Mouse (Mus musculus) gastrocnemius, postnatal 36 days (tissue): ENCODE results near the gene Ankrd37. TPM values are rescaled to one million over a fixed set of nuclear protein-coding genes. Genes with fewer than 3 reads are reported as not detected.

Experiments used
- DNase-seq, 2 experiments: peaks; one replicate each; pipeline ENCODE4 v3.0.0; 2022
- intact Hi-C: fragments of 180-260 bp; cut with DNase I; formaldehyde crosslinking; loops from one replicate; pipeline ENCODE4 v1.15.1; 2025
- long read RNA-seq, 2 experiments: library from polyadenylated mRNA; stranded (forward); transcript quantifications; one replicate each; pipeline ENCODE4 v2.0.0; 2021
- total RNA-seq, 2 experiments: library from RNA; stranded (reverse); gene quantifications; 2 replicates each; pipeline ENCODE4 v1.2.3; 2021

The Ankrd37 gene
- total RNA-seq, result 1 to 10 TPM; 1.9 to 2.0 TPM
- long read RNA-seq, experiment 1, partial matches to known transcripts, result 0 of 1 reads
- long read RNA-seq, experiment 1, other reads (novel, unspliced or antisense), result 1 of 1 reads
- long read RNA-seq, experiment 2, partial matches to known transcripts, result 0 of 4 reads
- long read RNA-seq, experiment 2, other reads (novel, unspliced or antisense), result 1 of 4 reads

DNA sequence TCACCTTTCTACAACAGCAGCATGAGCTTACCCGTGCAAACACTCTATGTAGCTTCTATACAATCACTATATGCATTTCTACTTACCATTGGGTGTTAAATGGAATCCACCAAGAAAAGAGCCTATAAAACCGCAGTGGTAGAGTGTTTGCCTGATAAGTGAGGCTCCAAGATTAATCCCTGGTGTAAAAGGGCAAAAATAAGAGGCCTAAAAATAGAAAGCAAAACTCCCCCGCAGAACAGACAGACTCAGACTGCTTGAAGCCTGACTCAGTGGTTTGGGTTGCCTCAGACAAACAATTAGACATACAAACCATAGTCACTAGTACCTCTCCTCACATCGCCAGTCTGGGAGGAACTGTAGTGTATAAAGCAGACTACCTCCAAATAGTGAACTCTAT lies at the start of gene Ankrd37:
Gene Ankrd37 (minus strand): TSS at position 112 of the 400 bp plus-strand sequence.
- intact Hi-C loops, result no loop called here

DNA sequence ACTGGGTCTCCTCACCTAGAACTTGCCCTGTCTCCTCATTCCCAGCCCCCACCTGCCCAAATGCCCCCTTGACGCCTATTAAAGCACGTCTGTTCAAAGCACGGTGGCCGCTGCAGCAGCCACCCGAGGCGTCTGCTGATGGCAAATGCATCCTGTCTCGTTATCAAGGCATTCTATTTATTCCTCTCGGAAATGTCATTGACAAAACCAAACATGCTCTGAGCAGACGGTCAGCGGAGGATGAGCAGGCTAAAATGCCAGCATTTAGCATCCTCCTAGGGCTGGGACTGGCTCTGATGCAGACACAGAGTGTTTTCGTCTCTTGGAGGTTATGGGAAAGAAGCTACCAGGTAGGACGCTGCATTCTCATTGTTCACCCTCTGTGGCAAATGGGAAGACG lies 34.8 kb upstream of the Ankrd37 start:
- DNase-seq, result no peak
- intact Hi-C loops, result no loop called here

More for the DNA sequence above, at the start of gene Ankrd37:
- DNase-seq, result no peak

DNA sequence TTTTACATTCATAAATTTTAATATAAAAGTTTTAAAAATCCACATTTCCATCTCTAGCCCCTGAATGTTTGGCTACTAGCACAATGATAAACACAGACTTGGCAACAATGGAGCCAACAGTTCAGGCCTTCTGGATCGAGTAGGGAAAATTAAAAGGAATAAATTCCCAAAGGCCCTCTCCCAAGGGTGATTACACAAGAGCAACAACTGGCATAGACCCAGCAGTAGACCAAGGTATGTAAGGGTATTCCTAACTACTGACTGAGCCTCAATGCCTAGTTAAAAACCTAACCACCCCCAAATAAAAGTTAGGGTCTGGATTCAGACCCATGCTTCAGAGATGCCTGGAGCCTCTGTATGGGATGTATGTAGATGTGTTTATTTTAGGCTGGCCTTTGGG lies 34.2 kb upstream of the Ankrd37 start:
- DNase-seq, result no peak
- intact Hi-C loops, result no loop called here

DNA sequence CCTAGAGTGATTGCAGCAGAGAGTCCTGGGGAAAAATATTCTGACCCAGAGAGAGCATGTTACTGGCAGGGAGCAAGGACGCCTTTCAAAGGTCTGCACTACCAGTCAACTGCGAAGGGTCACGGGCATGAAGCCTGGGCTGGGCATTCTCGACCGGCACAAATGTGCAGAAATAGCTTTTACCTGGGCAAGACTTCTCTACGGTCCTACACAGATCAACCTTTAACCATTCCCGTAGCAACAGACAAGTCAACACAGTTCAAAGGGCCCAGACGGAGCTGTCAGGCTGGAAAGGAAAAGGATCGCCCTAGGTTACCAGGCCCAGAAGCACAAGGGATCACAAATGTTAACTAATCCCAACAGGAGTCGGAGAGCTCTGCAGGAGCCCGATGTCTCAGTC lies 30.7 kb upstream of the Ankrd37 start:
- no peak for DNase-seq
- intact Hi-C loops, result no loop called here

DNA sequence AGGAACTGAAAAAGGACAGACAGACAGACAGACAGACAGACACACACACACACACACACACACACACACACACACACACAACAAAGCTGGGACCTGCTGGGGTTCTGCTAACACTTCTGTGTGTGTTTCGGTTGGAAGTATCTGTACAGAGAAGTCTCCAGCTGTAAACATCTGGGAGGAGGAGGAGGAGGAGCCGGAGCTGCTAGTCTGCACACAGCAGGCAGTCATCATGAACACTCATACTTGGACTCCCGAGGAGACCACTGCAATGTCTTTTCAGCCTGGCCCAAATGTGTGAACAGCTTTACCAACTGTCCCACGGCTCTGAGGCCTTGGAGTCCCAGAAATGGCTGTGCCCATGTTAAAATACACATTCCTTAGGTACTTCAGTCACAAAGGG lies 18.9 kb upstream of the Ankrd37 start:
- DNase-seq, result no peak
- intact Hi-C loops, result no loop called here

DNA sequence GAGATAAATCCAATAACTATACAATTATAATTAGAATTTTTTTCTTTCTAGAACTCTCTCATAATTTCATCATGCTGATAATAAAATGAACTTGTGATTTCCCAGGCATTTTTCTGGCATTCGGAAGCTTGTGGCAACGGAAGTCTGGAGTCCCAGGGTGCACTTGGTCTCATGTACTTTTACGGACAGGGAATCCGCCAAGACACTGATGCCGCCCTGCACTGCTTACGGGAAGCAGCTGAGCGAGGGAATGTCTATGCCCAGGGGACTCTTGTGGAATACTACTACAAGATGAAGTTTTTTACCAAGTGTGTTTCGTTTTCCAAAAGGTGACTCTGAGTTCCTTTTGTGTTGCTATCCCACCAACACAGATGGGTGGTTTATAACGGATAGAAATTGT lies 17.3 kb upstream of the Ankrd37 start:
- intact Hi-C loops, result no loop called here
- DNase-seq, result no peak

DNA sequence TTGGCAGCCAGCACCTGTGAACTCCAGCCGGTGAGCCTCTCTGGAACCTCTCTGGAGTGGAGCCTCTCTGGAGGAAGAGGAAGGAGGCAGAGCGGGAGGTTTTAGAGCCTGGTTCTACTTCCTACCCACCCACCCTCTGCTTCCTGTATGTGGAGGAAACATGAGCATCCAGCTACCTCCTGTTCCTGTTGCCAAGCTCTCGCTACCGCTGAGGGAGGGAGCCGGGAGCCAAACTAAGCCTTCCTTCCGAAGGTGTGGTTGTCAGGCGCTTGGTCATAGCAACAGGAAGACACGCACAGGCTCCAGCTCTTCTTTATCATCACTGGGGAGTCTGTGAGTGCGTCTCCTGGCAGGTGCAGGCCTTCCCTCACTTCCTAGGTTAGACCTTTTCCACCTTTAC lies 16.7 kb upstream of the Ankrd37 start:
- no peak for DNase-seq

DNA sequence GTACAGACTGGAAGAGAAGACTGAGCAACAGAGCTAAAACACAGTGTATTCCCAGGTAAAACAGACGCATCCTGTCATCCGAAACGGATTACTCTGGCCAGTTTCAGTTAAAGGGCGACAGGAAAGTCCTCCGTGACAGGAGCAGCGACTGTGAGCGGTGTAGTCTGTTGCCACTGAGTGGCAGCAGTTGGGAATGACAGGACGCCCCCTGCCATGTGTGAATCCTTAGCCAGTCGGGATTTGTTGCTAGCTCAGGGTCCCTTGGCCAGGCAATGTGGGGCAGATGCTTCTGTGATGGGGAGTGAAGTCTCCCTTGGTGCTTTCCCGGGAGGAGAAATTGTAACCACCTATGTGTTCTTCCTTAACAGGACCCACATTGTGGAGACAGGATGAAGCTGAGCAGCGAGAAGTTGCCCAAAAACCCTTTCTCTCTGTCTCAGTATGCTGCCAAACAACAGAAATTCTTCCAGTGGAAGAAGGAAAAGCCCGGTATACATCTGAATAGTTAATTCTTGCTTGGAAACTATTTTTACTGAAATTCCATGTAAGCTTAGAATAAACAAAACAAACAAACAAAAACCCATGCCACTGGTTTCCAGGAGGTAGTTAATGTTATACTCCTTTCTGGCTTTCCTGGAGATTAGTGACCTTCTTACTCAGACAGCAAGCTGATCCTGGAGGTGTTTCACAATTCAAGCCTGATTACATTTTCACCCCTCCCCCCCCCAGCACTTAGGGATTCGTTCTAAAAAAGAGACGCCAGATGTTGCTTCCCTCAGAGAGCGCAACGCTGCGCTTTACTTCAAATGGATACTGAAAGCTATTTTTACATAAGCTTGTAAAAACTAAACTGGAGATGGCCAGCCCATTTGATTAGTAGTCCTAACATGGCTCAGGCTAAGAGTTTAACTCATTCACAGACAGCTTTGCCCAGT lies 5.5 kb upstream of the Ankrd37 start:
- no peak for DNase-seq
- intact Hi-C loops, result no loop called here

More for the DNA sequence above, 16.7 kb upstream of the Ankrd37 start:
- intact Hi-C loops, result no loop called here

DNA sequence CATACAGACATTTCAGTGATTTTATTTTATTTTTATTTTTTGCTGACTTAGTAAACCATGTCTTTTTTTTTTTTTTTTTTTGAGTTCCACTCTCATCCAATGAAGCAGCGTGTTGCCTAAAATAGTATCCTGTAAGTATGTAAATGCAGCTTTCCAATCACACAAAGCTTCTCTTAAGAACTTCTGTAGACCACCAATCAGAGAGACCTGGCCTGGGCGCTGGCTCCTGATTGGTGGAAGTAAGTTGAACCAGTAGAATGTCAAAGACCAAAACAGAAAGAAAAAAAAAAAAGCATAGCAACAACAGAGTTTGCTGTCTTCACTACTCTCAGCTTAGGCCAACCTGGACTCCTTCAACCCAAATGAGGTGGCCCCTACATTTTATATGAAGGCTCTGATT lies 4.8 kb upstream of the Ankrd37 start:
- intact Hi-C loops, result no loop called here
- no peak for DNase-seq

DNA sequence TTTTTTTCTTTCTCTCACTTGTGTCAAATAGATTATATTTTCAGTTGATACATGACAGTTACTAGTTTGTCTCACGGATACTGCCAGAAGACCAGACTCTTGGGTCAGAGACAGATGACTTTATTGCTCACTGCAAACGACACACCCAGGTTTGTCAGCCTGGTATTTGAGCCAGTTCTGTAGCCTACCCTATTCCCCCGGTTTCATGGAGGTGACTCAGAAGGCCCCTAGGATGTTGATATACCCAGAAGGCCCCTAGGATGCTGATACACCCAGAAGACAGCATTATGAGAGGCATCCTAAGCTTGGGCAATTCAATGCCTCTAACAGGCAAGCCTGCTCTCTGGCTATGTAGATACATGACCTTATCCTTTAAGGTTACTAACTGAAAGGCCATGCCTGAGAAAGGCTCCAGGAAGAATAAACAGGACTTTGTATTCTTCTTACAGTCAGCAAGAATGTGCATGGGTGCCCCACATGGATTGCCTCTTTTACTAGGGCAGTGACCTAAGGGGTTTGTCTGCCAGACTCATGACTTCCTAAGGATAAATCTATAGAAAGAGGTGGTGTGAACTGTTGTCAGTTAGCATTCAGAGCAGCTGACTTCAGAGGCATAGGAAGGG lies 1.7 kb upstream of the Ankrd37 start:
- intact Hi-C loops, result no loop called here
- no peak for DNase-seq

DNA sequence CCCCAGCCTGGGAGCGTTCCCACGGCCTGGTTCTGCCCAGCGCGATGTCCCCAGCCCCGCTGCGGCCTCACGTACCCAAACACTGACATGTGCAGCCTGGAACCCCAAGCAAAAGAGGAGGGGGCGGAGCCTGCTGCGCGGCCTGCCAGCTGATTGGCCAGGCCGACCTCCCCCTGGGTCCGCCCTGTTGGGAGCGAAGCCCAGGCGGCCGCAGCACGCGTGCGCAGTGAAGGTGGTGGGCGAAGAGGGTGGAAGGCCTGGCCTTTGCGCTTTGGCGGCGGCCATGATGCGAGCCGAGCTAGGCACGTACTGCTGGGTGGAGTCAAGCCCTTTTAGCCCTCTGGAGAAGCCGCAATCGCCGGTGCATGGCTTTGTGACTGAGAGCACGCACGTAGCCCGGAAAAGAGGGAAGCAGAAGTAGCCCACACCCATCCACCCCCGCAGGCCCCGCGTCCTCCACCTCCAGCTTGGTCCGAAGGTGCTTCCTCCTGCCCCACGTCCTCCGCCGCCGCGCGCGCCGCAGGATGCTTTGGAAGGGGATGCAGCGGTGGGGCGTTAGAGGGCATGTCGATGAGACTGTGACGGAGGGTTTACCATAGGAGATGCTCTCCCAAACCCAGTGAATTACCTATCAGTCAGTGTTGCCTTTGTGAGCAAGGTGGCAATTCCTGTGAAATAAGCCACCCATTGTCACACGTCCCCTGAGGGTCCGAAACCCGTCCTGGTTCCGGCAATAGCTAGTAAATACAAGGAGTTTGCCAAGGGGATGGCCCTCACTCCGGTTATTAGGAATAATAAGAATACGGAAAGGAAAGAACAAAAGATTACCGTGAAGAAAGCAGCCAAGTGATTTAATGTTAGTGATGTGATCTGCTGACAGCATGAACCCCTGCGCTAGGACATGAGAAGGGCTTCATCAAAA lies 5.5 kb downstream of the Ankrd37 start:
- DNase-seq, result peak; percentile 99
- intact Hi-C loops, result no loop called here

DNA sequence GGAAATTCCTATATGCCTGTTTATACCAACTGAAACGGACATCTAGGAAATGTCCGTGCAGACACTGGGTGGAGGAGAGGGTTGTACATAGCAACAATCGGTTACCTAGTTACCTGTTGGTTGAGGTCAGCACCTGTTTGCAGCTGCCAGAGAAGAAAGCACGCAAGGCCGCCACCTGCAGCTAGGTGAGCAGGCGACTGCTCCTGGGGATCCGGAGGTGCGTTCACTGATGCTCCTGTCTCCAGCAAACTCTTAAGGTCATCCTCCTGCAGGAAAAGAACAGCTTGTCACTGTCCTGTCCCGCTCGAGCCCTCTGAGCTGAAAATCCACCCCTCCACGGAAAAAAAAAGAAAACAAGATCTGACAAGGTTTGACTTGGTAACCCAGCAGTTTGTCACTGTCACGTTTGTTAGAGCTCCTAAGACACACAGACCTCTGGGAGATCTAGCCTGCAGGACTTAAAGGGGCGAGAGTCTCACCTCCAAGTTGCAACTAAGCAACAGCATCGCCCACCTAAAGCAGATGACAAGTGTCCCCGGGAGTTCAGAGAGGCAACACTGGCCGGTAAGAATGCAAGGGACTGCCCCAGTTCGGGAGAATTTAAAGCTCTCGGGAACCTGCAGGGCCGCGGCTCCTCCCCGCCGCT lies 6.2 kb downstream of the Ankrd37 start, which contains the start of gene Lrp2bp:
Gene Lrp2bp (plus strand): TSS at position 166 of the 646 bp plus-strand sequence.
- DNase-seq, result no peak
- intact Hi-C loops, result no loop called here

DNA sequence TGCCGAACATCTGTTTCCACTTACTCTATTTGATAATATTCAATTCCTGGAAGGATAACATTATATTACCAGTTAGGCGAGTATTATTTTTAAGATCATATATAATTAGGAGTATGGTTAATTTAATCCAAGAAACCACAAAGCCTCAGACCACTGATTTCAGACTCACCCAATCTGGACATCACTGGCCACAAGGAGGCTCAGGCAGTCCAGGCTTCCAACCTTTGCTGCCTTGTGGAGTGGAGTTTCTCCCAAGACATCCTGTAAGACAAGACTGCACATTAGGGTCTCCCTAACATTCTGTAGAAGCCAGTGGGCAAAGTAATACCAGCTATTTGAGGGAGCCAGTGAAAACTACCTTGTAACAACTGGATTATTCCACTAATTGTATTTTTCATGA lies 7.3 kb downstream of the Ankrd37 start:
- intact Hi-C loops, result no loop called here
- DNase-seq, result no peak

DNA sequence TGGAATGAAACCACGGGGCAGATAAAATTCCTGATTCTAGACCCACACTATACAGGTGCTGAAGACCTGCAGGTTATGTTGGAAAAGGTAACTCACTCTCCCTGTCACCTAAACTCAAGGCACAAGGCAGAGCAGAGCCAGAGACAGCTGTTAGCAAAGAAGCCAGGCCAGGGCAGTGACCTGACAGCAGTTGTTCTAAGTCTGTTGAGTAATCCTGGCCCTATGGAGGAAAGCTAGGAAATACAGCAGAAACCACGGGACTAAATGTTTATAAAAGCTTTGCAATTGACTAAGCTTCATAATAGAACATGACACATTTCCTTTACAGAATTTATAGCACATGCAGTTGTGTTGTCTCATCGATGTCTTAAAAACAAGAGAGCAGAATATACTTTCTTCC lies 9.9 kb downstream of the Ankrd37 start:
- intact Hi-C loops, result no loop called here
- DNase-seq, result no peak

DNA sequence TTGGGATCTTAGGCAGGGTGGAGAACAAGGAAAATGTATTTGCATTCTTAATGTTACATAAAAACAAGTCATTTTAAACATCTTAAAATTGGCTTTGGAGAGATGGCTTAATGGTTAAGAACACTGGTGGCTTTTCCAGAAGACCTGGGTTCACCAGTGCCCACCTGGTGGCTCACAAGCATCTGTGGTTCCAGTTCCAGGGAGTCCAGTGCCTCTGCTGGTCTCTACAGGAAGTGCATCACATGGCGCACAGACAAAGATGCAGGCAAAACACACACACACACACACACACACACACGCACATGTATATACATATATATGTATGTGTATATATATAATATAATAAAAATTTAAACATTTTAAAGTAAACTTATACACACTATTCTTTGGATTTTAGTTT lies 11.4 kb downstream of the Ankrd37 start:
- intact Hi-C loops, result no loop called here

DNA sequence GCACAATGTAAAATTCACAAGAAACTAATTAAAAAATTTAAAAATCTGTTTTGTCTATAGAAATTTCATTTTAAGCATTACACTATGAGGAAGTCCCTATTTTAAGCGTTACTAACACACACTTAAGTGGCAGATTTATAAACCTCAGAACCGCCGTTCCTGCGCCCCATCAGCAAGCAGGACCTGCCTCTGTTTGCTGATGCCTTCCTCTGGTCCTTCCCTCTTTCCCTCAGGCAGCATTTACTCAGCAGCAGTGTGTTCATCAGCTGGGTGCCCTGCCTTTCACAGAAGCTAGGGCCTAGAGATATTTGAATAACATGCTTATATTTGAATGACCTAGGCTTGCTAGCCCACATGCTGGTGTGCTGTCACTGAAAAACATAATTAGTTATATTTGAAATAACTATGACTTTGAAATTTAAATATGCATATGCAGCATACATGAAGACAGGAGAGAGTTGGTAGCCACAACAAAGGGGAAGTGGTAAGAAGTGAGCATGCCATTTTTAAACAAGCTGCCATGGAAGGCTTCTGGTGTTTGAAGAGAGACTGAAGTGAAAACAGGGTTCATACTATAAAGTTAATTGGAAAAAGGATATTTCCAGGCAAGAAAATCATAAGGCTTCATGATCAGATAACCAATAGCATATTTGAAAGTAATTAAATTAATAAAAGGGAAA lies 14.7 kb downstream of the Ankrd37 start:
- no peak for DNase-seq
- intact Hi-C loops, result no loop called here

More for the DNA sequence above, 11.4 kb downstream of the Ankrd37 start:
- DNase-seq, result no peak

DNA sequence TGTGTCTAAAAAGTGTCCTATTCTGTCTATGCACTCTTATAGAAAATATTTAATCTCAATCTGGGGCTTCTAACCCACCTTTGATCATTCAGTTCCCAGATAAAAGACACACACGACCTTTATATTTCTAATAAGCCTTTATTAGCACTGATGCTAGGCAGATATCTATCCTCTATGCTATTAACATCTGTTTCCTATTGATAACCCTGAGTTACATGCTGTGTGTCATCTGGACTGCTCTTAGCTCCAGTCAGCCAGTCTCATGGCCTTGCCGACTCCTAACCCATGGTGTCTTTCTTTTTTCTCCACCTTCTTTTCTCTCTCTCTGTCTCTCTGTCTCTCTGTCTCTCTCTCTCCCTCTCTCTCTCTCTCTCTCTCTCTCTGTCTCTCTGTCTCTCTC lies 17.3 kb downstream of the Ankrd37 start:
- intact Hi-C loops, result no loop called here

DNA sequence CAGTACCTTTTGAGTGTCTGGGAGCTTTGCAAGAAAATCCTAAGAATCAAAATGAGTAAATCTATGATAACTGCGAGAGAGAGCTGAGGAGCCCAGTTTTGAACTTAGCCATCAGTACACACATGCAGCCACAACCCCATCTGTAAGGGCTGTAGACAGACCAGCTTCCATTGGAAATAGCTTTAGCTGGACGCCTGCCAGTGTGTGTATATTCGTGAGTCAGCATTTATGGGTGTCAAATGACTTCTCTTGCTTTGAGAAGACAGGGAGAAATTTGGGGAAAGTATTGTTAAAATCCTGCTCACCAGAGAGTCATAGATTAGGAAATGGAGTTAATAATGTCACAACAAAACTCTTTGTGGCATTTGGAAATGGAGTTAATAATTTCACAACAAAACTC lies 18.8 kb downstream of the Ankrd37 start:
- intact Hi-C loops, result no loop called here
- DNase-seq, result no peak

More for the DNA sequence above, 17.3 kb downstream of the Ankrd37 start:
- no peak for DNase-seq

DNA sequence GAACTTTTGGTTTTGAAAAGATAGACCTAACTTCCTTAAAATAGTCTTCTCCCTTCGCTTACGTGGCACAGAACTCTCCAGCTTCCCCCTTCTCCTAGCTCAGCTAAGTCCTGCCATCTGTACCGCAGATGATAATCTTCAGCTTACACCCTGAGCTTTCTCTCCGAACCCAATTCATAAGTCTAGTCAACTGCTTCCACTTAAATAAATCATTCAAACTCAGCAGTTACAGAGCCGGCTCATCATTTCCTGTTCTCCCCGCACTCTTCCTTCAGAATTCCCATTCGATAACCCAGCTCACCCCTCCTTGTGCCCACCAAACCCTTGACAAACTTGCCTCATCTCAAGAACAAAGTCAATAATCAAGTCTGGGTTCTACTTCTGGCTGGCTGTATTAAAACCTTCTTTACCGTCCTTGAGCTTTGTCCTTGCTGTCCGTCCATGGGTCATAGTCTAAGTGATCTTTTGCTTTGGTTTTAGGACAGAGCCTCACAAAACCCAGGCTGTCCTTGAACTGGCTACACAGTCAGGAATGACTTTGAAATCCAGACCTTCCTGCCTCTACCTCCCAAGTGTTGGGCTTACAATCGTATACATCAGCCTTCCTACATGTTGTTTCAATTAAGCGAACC lies 29.6 kb downstream of the Ankrd37 start:
- DNase-seq, result no peak
- intact Hi-C loops, result no loop called here
